In genomic region chr11:104424727-104425416, GRCm38 (mm10) we compare ENCODE assay signal across 8 mouse cellular contexts. TPM values are rescaled to one million over a fixed set of nuclear protein-coding genes. Genes with fewer than 3 reads are reported as not detected.
DNase-seq lines count a peak whose midpoint lies in the region; ATAC-seq lines count a peak whose summit lies in the region.

No protein-coding gene starts in this region.

- H3K27me3 ChIP-seq in hindbrain, embryonic 16.5 days (replicated peaks; ENCODE audit: control insufficient read depth, insufficient read depth, low read length): no peaks in the 10 kb centered on the region
- no peaks in the 10 kb centered on the region for H3K27me3 ChIP-seq in hindbrain, embryonic 10.5 days (ENCODE audit: insufficient read depth, poor library complexity, severe bottlenecking)
- no peaks in the 10 kb centered on the region for H3K27me3 ChIP-seq in lung, embryonic 16.5 days (ENCODE audit: control insufficient read depth, insufficient read depth, low read depth, low read length)
- no peaks in the 10 kb centered on the region for H3K27me3 ChIP-seq in forebrain, embryonic 16.5 days (replicated peaks; ENCODE audit: control insufficient read depth, insufficient read depth, low read length)

- no peaks in the 10 kb centered on the region for H3K9me3 ChIP-seq in hindbrain, embryonic 16.5 days (ENCODE audit: control insufficient read depth, low read length)
- H3K9me3 ChIP-seq in hindbrain, embryonic 10.5 days: no peaks in the 10 kb centered on the region
- no peaks in the 10 kb centered on the region for H3K9me3 ChIP-seq in lung, embryonic 16.5 days (ENCODE audit: control insufficient read depth, low read length)
- no peaks in the 10 kb centered on the region for H3K9me3 ChIP-seq in forebrain, embryonic 16.5 days (ENCODE audit: control insufficient read depth, low read length)

- ATAC-seq in hindbrain, embryonic 16.5 days: 0 out of 2 replicates have a peak, but pooled peaks have one; percentile 48
- ATAC-seq in activated CD4-positive, CD25-positive, alpha-beta regulatory T cell, adult 4 months: peak; percentile 99
- peak; percentile 31; the same call in 1 of the 2 replicates for ATAC-seq in lung, embryonic 16.5 days (ENCODE audit: low read depth)
- ATAC-seq in cerebellum, adult (ENCODE audit: insufficient number of reproducible peaks, low FRiP score, low TSS enrichment): no peak
- ATAC-seq in forebrain, embryonic 16.5 days: no peak

- no peak overlapping the region for H3K4me2 ChIP-seq in hindbrain, embryonic 16.5 days (ENCODE audit: low read length)
- H3K4me2 ChIP-seq in lung, embryonic 16.5 days (ENCODE audit: low read depth, low read length): no peak overlapping the region
- H3K4me2 ChIP-seq in forebrain, embryonic 16.5 days (ENCODE audit: low read length): no peak overlapping the region

- H3K4me1 ChIP-seq in hindbrain, embryonic 16.5 days (ENCODE audit: control insufficient read depth, insufficient read depth, low read depth, low read length): no peaks in the 10 kb centered on the region
- no peaks in the 10 kb centered on the region for H3K4me1 ChIP-seq in hindbrain, embryonic 10.5 days (replicated peaks)
- no peaks in the 10 kb centered on the region for H3K4me1 ChIP-seq in lung, embryonic 16.5 days (replicated peaks; ENCODE audit: control insufficient read depth, insufficient read depth, low read length)
- no peaks in the 10 kb centered on the region; the same call in 1 of the 2 replicates for H3K4me1 ChIP-seq in forebrain, embryonic 16.5 days (replicated peaks; ENCODE audit: control insufficient read depth, insufficient read depth, low read length)

- intact Hi-C loops in heart, postnatal 10 days (cut with DNase I): no loop called here

- no peak overlapping the region for H3K4me3 ChIP-seq in hindbrain, embryonic 16.5 days (ENCODE audit: low read length)
- H3K4me3 ChIP-seq in hindbrain, embryonic 10.5 days: no peak overlapping the region
- H3K4me3 ChIP-seq in lung, embryonic 16.5 days (ENCODE audit: low read length): no peak overlapping the region
- no peak overlapping the region for H3K4me3 ChIP-seq in forebrain, embryonic 16.5 days (replicated peaks; ENCODE audit: low read length)

- DNase-seq in hindbrain, embryonic 10.5 days (ENCODE audit: low spot score): no peak
- peak; percentile 39 to 46 for DNase-seq in heart, postnatal 10 days
- peak; percentile 92 for DNase-seq in spleen, postnatal 36 days (ENCODE audit: low spot score in 2 of 2)

- 93% methylated on average over 16 of the region's 16 CpGs for WGBS in hindbrain, embryonic 16.5 days
- 89% methylated on average over 16 of the region's 16 CpGs for WGBS in hindbrain, embryonic 10.5 days
- WGBS in lung, embryonic 16.5 days: 80% methylated on average over 16 of the region's 16 CpGs
- 88% methylated on average over 16 of the region's 16 CpGs for WGBS in forebrain, embryonic 16.5 days

- no peak overlapping the region for H3K27ac ChIP-seq in hindbrain, embryonic 16.5 days (ENCODE audit: low read depth, low read length)
- H3K27ac ChIP-seq in hindbrain, embryonic 10.5 days: no peak overlapping the region
- H3K27ac ChIP-seq in lung, embryonic 16.5 days (ENCODE audit: low read length): no peak overlapping the region
- no peak overlapping the region for H3K27ac ChIP-seq in forebrain, embryonic 16.5 days (ENCODE audit: low read length)

- H3K36me3 ChIP-seq in hindbrain, embryonic 16.5 days (ENCODE audit: control insufficient read depth, insufficient read depth, low read length): peaks cover 9% of the 10 kb centered on the region
- H3K36me3 ChIP-seq in hindbrain, embryonic 10.5 days: peaks cover 66% of the 10 kb centered on the region
- peaks cover 17% of the 10 kb centered on the region for H3K36me3 ChIP-seq in lung, embryonic 16.5 days (ENCODE audit: control insufficient read depth, insufficient read depth, low read length)
- H3K36me3 ChIP-seq in forebrain, embryonic 16.5 days (ENCODE audit: control insufficient read depth, insufficient read depth): peaks cover 11% of the 10 kb centered on the region

- H3K9ac ChIP-seq in hindbrain, embryonic 16.5 days (ENCODE audit: low read depth, low read length): no peak overlapping the region
- H3K9ac ChIP-seq in lung, embryonic 16.5 days (ENCODE audit: low read length): no peak overlapping the region
- H3K9ac ChIP-seq in forebrain, embryonic 16.5 days (replicated peaks; ENCODE audit: low read depth, low read length): no peak overlapping the region

RNA-seq across cellular contexts. Expression of gene Kansl1, which starts 43.8 kb away (rescaled TPM):
- 22.2 and 26.3 TPM in 2 replicates for polyA plus RNA-seq in hindbrain, embryonic 16.5 days (2015; fragmentation: Nextera tagmentation; extraction: Ambion mirVana)
- 28.9 TPM in 2 replicates for polyA plus RNA-seq in hindbrain, embryonic 10.5 days (2016; fragmentation: Nextera tagmentation; extraction: Ambion mirVana)
- polyA plus RNA-seq in activated CD4-positive, CD25-positive, alpha-beta regulatory T cell, adult 4 months (2017; shearing (Covaris generic)): 10 to 100 TPM; 35.2 to 43.0 TPM
- 10 to 100 TPM; 34.4 to 37.4 TPM for total RNA-seq in heart, postnatal 10 days (2021)
- polyA plus RNA-seq in lung, embryonic 16.5 days (2015; fragmentation: Nextera tagmentation; extraction: Ambion mirVana): 21.6 and 21.9 TPM in 2 replicates
- polyA plus RNA-seq in forebrain, embryonic 16.5 days (2015; fragmentation: Nextera tagmentation; extraction: Ambion mirVana): 32.5 and 32.7 TPM in 2 replicates

Comparison
In these comparisons a context has a peak if more than half of its experiments do, and no peak if none do; other contexts are left out.
1. ATAC-seq: peak in hindbrain, embryonic 16.5 days (single experiment), activated CD4-positive, CD25-positive, alpha-beta regulatory T cell, adult 4 months (single experiment) and lung, embryonic 16.5 days (single experiment); none in cerebellum, adult (single experiment) and forebrain, embryonic 16.5 days (single experiment).